Mouse (Mus musculus): Measurements from ENCODE around the gene Igf2bp3.

- TF ChIP-seq POLR2A (IDR thresholded peaks at IDR 0.05; ENCODE audit: extremely low read depth, insufficient read depth, low read length): no peak
- TF ChIP-seq CTCF (IDR thresholded peaks at IDR 0.05; ENCODE audit: extremely low read depth, insufficient read depth, low read length): no peak
These were observed 163.9 kb downstream of the Igf2bp3 start for GRCm38 (mm10) chr6:49050677-49051410.

Data from cortical plate, adult 2 months (tissue).